Mouse (Mus musculus) bone marrow, adult 2 months (tissue): ENCODE measurements around the gene Klri1.
"Not testable (repeated sequence)": the region's sequence is repeated elsewhere in the genome, so short reads cannot be mapped to it uniquely, and the experiment has no call there.

ENCODE experiments used
- CTCF ChIP-seq: fragments of 200-500 bp; IDR thresholded peaks from 2 replicates; pipeline ENCODE4 v1.5.1; 2011; ENCODE audit warnings: low read length, control low read depth; ENCODE audit not compliant: control insufficient read depth, insufficient read depth
- POLR2A ChIP-seq: fragments of 200-500 bp; IDR thresholded peaks from 2 replicates; pipeline ENCODE4 v1.6.1; 2011; ENCODE audit warnings: low read depth, mild to moderate bottlenecking, control low read depth, low read length, borderline replicate concordance; ENCODE audit not compliant: control insufficient read depth

GRCm38 (mm10) chr6:129660589-129660988 is 56.3 kb downstream of the Klri1 start, which contains the start of gene Klrc2:
- TF ChIP-seq CTCF, POLR2A: not testable (repeated sequence)
